Mouse (Mus musculus) embryonic facial prominence, embryonic 14.5 days (tissue): ENCODE measurements around the gene Sh3pxd2a. TPM values are rescaled to one million over a fixed set of nuclear protein-coding genes. Genes with fewer than 3 reads are reported as not detected.

Source experiments
- ATAC-seq: fragments of 200-750 bp; cut with Nextera tagmentation; 2 replicates; pipeline ENCODE4 v1.8.0; 2017; ENCODE audit warnings: low read depth, moderate number of reproducible peaks, moderate TSS enrichment
- DNase-seq: peaks from one replicate; pipeline ENCODE4 v3.0.0-alpha.2; 2015; ENCODE audit warnings: low spot score
- H3K27ac ChIP-seq: fragments of 300-500 bp; sonication (generic); replicated peaks from 2 replicates; pipeline ENCODE4 v1.5.1; 2014; ENCODE audit warnings: low read depth, mild to moderate bottlenecking, low read length, moderate library complexity
- H3K27me3 ChIP-seq: fragments of 300-500 bp; sonication (generic); replicated peaks from 2 replicates; pipeline ENCODE4 v1.6.1; 2014; ENCODE audit warnings: low read length; ENCODE audit not compliant: control insufficient read depth, insufficient read depth
- H3K36me3 ChIP-seq: fragments of 300-500 bp; sonication (generic); 2 replicates; pipeline ENCODE4 v1.6.1; 2014; ENCODE audit warnings: low read length, mixed read lengths; ENCODE audit not compliant: control insufficient read depth, insufficient read depth
- H3K4me1 ChIP-seq: fragments of 300-500 bp; sonication (generic); 2 replicates; pipeline ENCODE4 v1.6.1; 2014; ENCODE audit warnings: antibody characterized with exemption, low read length; ENCODE audit not compliant: control insufficient read depth, insufficient read depth
- H3K4me2 ChIP-seq: fragments of 300-500 bp; sonication (generic); 2 replicates; pipeline ENCODE4 v1.6.1; 2014; ENCODE audit warnings: low read depth, mild to moderate bottlenecking, low read length, moderate library complexity, mixed read lengths
- H3K4me3 ChIP-seq: fragments of 300-500 bp; sonication (generic); 2 replicates; pipeline ENCODE4 v1.5.1; 2014; ENCODE audit warnings: low read depth, mild to moderate bottlenecking, low read length
- H3K9ac ChIP-seq: fragments of 300-500 bp; sonication (generic); 2 replicates; pipeline ENCODE4 v1.6.1; 2014; ENCODE audit warnings: low read depth, mild to moderate bottlenecking, low read length, moderate library complexity, mixed read lengths
- H3K9me3 ChIP-seq: fragments of 300-500 bp; sonication (generic); 2 replicates; pipeline ENCODE4 v1.6.1; 2016; ENCODE audit warnings: low read length; ENCODE audit not compliant: control insufficient read depth
- whole genome bisulfite sequencing: fragments of 180-500 bp; shearing (Covaris S2); extraction: QIAGEN DNeasy Blood & Tissue Kit; methylation state at CpG from one replicate; pipeline ENCODE4 v1.1.7; 2014; 5-methylcytosine and 5-hydroxymethylcytosine counted together
- polyA plus RNA-seq: library from polyadenylated mRNA; unstranded; fragments of >200 nt; fragmentation: Nextera tagmentation; extraction: Ambion mirVana; gene quantifications from 2 replicates; pipeline ENCODE4 v1.2.1, GENCODE M21; 2014

Sh3pxd2a gene
- polyA plus RNA-seq, 1 experiment from 2014 or later = 20.3 TPM

GRCm38 (mm10) chr19:47291307-47292080, 172.7 kb downstream of the Sh3pxd2a start:
- no peak overlapping the region for H3K4me3 ChIP-seq
- H3K9me3 ChIP-seq = no peaks in the 10 kb centered on the region
- H3K27me3 ChIP-seq = no peaks in the 10 kb centered on the region
- peak overlapping the region; percentile 5; the same call in 1 of the 2 replicates for H3K9ac ChIP-seq
- DNase-seq (peak; percentile 79), ATAC-seq (peak; percentile 46)
- peaks cover 34% of the 10 kb centered on the region for H3K36me3 ChIP-seq
- H3K4me2 ChIP-seq = 0 out of 2 replicates have a peak overlapping the region, but pooled peaks have one; percentile 8
- WGBS = 31% methylated on average over 7 of the region's 7 CpGs
- H3K4me1 ChIP-seq = peaks cover 37% of the 10 kb centered on the region
- H3K27ac ChIP-seq = peak overlapping the region; percentile 46

GRCm38 (mm10) chr19:47286886-47287450, 177.2 kb downstream of the Sh3pxd2a start:
- WGBS = 45% methylated on average over 17 of the region's 17 CpGs
- DNase-seq = no peak
- H3K4me1 ChIP-seq = peaks cover 19% of the 10 kb centered on the region

GRCm38 (mm10) chr19:47285581-47285980, 178.6 kb downstream of the Sh3pxd2a start:
- H3K4me1 ChIP-seq = peaks cover 7% of the 10 kb centered on the region; the same call in 1 of the 2 replicates
- ATAC-seq (no peak), DNase-seq (no peak)
- H3K36me3 ChIP-seq = peaks cover 75% of the 10 kb centered on the region
- no peak overlapping the region for H3K4me2 ChIP-seq
- H3K4me3 ChIP-seq = no peak overlapping the region
- H3K27ac ChIP-seq = no peak overlapping the region
- H3K9me3 ChIP-seq = no peaks in the 10 kb centered on the region
- H3K27me3 ChIP-seq = no peaks in the 10 kb centered on the region
- WGBS = 87% methylated on average over 6 of the region's 6 CpGs
- H3K9ac ChIP-seq = no peak overlapping the region

More at GRCm38 (mm10) chr19:47286886-47287450, 177.2 kb downstream of the Sh3pxd2a start:
- Histone ChIP-seq H3K9me3 (no peaks in the 10 kb centered on the region), H3K27ac (no peak overlapping the region), H3K27me3 (no peaks in the 10 kb centered on the region), H3K4me2 (no peak overlapping the region), H3K4me3 (no peak overlapping the region), H3K36me3 (peaks cover 62% of the 10 kb centered on the region), H3K9ac (no peak overlapping the region)
- no peak for ATAC-seq

- no peaks in the 10 kb centered on the region for H3K27me3 ChIP-seq
- DNase-seq = no peak
- no peak overlapping the region for H3K9ac ChIP-seq
- H3K4me1 ChIP-seq = peaks cover 17% of the 10 kb centered on the region
- H3K9me3 ChIP-seq = no peaks in the 10 kb centered on the region
- no peak overlapping the region for H3K4me2 ChIP-seq
- ATAC-seq = no peak
- no peak overlapping the region for H3K4me3 ChIP-seq
- peaks cover 89% of the 10 kb centered on the region for H3K36me3 ChIP-seq
- H3K27ac ChIP-seq = no peak overlapping the region
- 93% methylated on average over 17 of the region's 17 CpGs for WGBS
Observed at GRCm38 (mm10) chr19:47282688-47283215, 181.4 kb downstream of the Sh3pxd2a start.

- Histone ChIP-seq H3K9me3 (no peaks in the 10 kb centered on the region), H3K27ac (0 out of 2 replicates have a peak overlapping the region, but pooled peaks have one; percentile 77), H3K27me3 (no peaks in the 10 kb centered on the region), H3K4me3 (no peak overlapping the region), H3K4me2 (no peak overlapping the region), H3K4me1 (peaks cover 13% of the 10 kb centered on the region), H3K9ac (no peak overlapping the region), H3K36me3 (peaks cover 89% of the 10 kb centered on the region)
- ATAC-seq = no peak; the same call in 1 of the 2 replicates
- DNase-seq = no peak
- WGBS = 74% methylated on average over 6 of the region's 6 CpGs
Observed at GRCm38 (mm10) chr19:47282050-47282454, 182.1 kb downstream of the Sh3pxd2a start.

GRCm38 (mm10) chr19:47280894-47281293, 183.3 kb downstream of the Sh3pxd2a start:
- H3K4me2 ChIP-seq = no peak overlapping the region
- no peak overlapping the region for H3K4me3 ChIP-seq
- ATAC-seq = no peak
- peaks cover 10% of the 10 kb centered on the region for H3K4me1 ChIP-seq
- WGBS = 79% methylated on average over 7 of the region's 9 CpGs
- H3K27me3 ChIP-seq = no peaks in the 10 kb centered on the region
- peaks cover 90% of the 10 kb centered on the region for H3K36me3 ChIP-seq
- H3K9me3 ChIP-seq = no peaks in the 10 kb centered on the region
- H3K9ac ChIP-seq = no peak overlapping the region
- peak overlapping the region; percentile 77 for H3K27ac ChIP-seq
- DNase-seq = peak; percentile 56

GRCm38 (mm10) chr19:47279788-47280532, 184.2 kb downstream of the Sh3pxd2a start:
- DNase-seq (peak; percentile 81), ATAC-seq (peak; percentile 24; the same call in 1 of the 2 replicates)
- H3K27me3 ChIP-seq = no peaks in the 10 kb centered on the region
- H3K9ac ChIP-seq = no peak overlapping the region
- peaks cover 10% of the 10 kb centered on the region for H3K4me1 ChIP-seq
- no peak overlapping the region for H3K4me2 ChIP-seq
- H3K27ac ChIP-seq = peak overlapping the region; percentile 77
- H3K36me3 ChIP-seq = peaks cover 90% of the 10 kb centered on the region
- no peaks in the 10 kb centered on the region for H3K9me3 ChIP-seq
- WGBS = 80% methylated on average over 15 of the region's 15 CpGs
- no peak overlapping the region for H3K4me3 ChIP-seq

- Histone ChIP-seq H3K27ac (peak overlapping the region; percentile 77), H3K9ac (no peak overlapping the region), H3K9me3 (no peaks in the 10 kb centered on the region), H3K4me2 (no peak overlapping the region), H3K27me3 (no peaks in the 10 kb centered on the region), H3K36me3 (peaks cover 90% of the 10 kb centered on the region), H3K4me3 (no peak overlapping the region), H3K4me1 (peaks cover 10% of the 10 kb centered on the region)
- DNase-seq (no peak), ATAC-seq (no peak)
- 73% methylated on average over 4 of the region's 4 CpGs for WGBS
Observed at GRCm38 (mm10) chr19:47279372-47279771, 184.8 kb downstream of the Sh3pxd2a start.
